Mouse (Mus musculus) erythroid progenitor cell, adult 5-6 weeks (primary cell): ENCODE results near the gene Nat14. TPM values are rescaled to one million over a fixed set of nuclear protein-coding genes. Genes with fewer than 3 reads are reported as not detected.

ENCODE experiments used
- ATAC-seq: replicated peaks from 2 replicates; pipeline ENCODE4 v1.8.0; 2016; ENCODE audit warnings: moderate number of reproducible peaks, mild to moderate bottlenecking, moderate TSS enrichment, inconsistent platforms; ENCODE audit not compliant: poor library complexity, low FRiP score, severe bottlenecking
- total RNA-seq, 2 experiments: library from RNA; stranded (forward) in 1 of 2; stranded (reverse) in 1 of 2; fragments of 150-400 nt in 1 of 2; fragments of 186-747, 209-891 nt in 1 of 2; gene quantifications; 2 replicates each; pipeline versions ENCODE4 v1.2.3 to v1.2.4; 2015 to 2017; ENCODE audit warnings: low replicate concordance in 2 of 2

The Nat14 gene
- total RNA-seq, 2 experiments from 2014 or later: 2.9 to 4.4 TPM

GRCm38 (mm10) chr7:4918681-4919080 is 3.1 kb upstream of the Nat14 start:
- ATAC-seq: no peak

DNA sequence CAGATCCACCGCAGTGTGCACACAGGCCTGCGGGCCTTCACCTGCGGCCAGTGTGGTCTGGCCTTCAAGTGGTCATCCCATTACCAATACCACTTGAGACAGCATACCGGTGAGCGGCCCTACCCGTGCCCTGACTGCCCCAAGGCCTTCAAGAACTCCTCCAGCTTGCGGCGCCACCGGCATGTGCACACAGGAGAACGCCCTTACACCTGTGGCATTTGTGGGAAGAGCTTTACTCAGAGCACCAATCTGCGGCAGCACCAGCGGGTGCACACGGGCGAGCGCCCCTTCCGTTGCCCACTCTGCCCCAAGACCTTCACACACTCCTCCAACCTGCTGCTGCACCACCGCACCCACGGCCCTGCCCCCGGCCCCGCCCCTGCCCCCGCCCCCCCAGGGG is 2.7 kb upstream of the Nat14 start:
- no peak for ATAC-seq

DNA sequence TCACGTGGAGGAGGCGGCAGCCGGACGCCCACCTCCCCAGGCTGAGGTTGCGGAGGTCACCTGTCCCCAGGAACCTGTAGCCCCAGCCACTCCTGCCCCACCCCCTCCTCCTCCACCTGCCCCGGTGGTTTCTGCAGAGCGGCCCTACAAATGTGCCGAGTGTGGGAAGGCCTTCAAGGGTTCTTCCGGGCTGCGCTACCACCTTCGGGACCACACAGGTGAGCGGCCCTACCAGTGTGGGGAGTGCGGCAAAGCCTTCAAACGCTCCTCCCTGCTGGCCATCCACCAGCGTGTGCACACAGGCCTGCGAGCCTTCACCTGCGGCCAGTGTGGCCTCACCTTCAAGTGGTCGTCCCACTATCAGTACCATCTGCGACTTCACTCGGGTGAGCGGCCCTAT is 1.9 kb upstream of the Nat14 start:
- no peak for ATAC-seq

- no peak for ATAC-seq
Observed at GRCm38 (mm10) chr7:4920496-4920895, 1.3 kb upstream of the Nat14 start.

GRCm38 (mm10) chr7:4920976-4921823 is 628 bp upstream of the Nat14 start:
- no peak for ATAC-seq

GRCm38 (mm10) chr7:4922508-4922907 is 680 bp downstream of the Nat14 start:
- ATAC-seq: no peak

DNA sequence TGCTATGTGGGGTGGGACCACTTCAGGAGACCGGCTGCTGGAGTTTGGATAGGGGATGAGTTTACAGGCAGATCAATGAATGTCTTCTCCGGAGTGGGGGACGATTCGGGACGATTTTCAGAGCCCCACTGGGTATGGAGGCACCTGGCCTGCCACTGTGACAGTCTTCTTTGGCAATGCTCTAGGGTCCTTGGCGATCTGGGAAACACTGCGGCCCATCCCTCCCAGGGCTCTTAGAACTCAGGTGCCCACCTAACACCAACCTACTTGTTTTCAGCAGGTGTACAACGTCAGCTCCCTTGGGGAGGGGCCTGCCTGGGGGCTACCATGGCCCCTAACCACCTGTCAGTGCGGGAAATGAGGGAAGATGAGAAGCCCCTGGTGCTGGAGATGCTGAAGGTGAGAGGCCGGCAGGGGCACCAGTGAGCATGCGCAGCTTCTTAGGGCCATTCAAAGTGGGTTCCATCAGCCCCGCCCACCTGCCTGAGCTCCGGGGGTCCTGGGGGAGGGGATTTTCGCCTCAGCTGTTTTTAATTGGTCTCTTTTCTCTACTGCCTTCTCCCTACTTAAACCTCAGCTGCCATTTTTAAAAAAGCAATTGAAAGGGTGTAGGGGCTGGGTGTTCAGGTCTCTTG is 1.2 kb downstream of the Nat14 start:
- no peak for ATAC-seq

DNA sequence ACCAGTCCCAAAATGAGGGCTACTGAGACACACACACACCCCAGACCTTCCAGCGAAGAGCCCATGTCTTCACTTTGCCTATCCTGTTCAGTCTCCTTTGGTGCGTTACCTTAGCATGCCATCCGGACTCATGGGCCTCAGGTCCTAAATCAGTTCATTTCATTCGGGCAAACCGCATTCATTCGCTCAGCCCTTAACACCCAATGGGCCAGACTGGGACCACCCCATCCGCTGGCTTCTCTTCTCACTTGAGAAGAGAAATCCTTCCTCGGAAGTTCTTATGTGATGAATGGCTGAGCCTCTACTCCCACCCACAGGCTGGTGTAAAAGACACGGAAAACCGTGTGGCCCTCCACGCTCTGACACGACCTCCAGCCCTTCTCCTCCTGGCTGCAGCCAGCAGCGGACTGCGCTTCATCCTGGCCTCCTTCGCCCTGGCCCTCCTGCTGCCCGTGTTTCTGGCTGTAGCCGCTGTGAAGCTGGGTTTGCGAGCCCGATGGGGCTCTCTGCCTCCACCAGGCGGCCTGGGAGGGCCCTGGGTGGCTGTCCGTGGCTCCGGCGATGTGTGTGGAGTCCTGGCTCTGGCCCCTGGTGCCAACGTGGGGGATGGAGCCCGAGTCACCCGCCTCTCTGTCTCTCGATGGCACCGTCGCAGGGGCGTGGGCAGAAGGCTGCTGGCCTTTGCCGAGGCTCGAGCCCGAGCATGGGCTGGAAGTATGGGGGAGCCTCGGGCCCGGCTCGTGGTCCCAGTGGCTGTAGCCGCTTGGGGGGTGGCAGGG is 1.9 kb downstream of the Nat14 start:
- ATAC-seq: no peak

DNA sequence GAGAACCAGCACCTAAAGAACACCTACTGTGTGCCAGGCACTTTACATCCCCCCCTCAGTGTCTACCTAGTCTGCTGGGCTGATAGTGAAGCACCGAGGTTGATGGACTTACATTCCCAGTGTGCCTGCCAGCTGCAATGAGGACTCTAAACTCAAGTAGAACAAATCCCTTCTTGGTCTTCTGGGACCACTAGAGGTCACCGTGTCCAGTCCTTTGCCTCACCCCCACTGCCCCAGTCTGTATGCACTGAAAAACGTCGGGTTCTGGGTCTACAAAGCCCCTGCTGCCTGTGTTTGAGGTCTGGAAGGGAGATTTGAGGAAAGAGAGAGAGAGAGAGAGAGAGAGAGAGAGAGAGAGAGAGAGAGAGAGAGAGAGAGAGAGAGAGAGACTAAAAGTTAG is 2.7 kb downstream of the Nat14 start:
- ATAC-seq: no peak

GRCm38 (mm10) chr7:4924891-4925301 is 3.1 kb downstream of the Nat14 start:
- ATAC-seq: no peak

DNA sequence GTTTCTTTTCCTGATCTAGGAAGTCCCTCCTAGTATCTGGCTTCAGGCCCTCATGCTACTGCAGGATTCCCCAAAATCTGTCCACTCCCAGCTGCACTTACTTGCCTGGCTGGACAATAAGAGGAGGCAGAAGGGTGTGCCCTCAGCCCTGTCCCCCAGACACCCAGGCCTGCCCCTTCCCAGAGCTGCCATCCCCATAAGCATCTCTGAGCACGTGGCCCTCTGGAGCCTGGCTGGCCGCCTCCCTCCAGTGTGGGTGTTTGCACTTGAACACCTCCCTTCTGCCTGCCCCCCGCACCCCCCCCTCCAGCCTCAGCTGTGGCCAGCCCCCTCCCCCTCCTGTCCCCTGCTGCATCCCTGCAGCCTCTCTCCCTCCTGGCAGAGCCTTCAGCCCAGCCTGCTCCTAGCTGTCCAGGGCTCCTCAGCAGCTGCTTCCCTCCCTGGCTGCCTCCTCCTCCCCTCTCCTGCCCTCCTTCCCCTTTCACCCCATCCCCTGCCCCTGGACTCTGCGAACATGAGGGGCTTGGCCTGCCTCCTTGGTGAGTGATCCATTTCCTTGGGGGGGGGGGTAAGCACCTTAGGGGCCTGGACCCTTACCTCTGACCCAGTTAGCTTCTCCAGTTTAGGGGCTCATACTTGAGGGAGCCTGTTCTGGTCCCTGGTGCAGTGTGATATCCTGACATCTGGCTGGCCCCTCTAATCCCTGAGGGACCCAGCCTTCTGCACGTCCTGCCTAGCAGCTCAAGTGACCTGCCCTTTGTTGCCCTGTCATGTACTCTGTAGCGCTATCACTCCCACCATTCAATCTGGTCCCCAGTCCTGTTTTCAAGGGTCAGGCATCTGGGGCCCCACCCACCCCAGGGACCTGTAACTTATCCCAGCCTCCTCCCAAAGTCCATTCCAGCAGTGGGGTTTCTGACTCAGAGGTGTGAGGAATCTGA is 3.9 kb downstream of the Nat14 start, which contains the start of gene Ssc5d:
TSS of gene Ssc5d (plus strand) at position 345 of the 941 bp plus-strand sequence.
- no peak for ATAC-seq

DNA sequence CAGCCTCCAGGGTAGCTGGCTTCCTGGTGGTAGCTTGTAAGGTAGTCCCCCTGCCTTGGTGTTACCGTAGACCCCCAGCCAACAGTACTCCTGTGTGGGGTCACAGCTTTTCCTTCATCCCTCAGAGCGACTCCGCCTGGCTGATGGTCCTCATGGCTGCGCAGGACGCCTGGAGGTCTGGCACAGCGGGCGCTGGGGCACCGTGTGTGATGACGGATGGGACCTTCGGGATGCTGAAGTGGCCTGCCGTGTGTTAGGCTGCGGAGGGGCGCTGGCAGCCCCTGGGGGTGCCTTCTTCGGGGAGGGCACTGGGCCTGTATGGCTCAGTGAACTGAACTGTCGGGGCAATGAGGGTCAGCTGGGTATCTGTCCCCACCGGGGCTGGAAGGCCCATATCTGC is 5.0 kb downstream of the Nat14 start:
- ATAC-seq: no peak

DNA sequence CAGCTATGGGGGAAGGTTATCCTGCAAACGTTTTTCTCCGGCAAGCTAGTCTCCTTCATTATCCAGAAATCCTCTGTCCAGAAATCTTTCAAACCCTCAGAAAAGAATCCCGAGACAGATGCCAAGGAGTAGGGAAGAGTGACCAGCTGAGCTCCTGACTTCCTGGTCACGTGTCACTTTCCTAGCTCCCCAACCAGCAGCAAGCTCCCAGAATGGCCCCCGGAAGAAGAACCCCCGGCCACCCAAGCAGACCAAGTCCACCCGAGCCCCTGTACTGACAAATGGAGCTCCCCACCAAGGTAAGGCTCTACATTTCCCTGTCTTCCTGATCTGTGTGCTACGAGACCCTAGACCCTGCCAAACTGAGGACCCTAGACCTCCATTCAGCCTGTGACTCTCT is 5.9 kb downstream of the Nat14 start:
- no peak for ATAC-seq

GRCm38 (mm10) chr7:4928323-4928722 is 6.5 kb downstream of the Nat14 start:
- ATAC-seq: no peak

GRCm38 (mm10) chr7:4933103-4933502 is 11.3 kb downstream of the Nat14 start:
- no peak for ATAC-seq

GRCm38 (mm10) chr7:4934160-4934914 is 12.5 kb downstream of the Nat14 start:
- no peak for ATAC-seq

- ATAC-seq: no peak
Observed at GRCm38 (mm10) chr7:4936832-4937231, 15.0 kb downstream of the Nat14 start.

GRCm38 (mm10) chr7:4937392-4937791 is 15.6 kb downstream of the Nat14 start:
- ATAC-seq: no peak

GRCm38 (mm10) chr7:4938456-4938855 is 16.6 kb downstream of the Nat14 start:
- peak; percentile 67; the same call in 1 of the 2 replicates for ATAC-seq
